Mouse (Mus musculus) layer of hippocampus, postnatal 25 days (tissue): ENCODE results near the gene Cfap43. TPM values are rescaled to one million over a fixed set of nuclear protein-coding genes. Genes with fewer than 3 reads are reported as not detected.

Experiments used
- microRNA-seq, 2 experiments: library from miRNA; unstranded; fragments of <30 nt; microRNA quantifications; one replicate each; pipeline ENCODE4 v1.2.0; 2021
- total RNA-seq, 2 experiments: library from RNA; stranded (reverse); gene quantifications; 2 replicates each; pipeline ENCODE4 v1.2.3; 2021

Gene Cfap43
- total RNA-seq, 2 experiments from 2014 or later: 0.74 to 1.3 TPM

Small RNAs within 50 kb of the gene (microRNA-seq; reads per million reads assigned to microRNA genes)
- 0 reads per million in 2 experiments for gene Gm22240
- 0 reads per million in 2 experiments for gene Mir8090

Other genes starting within 250 kb of the Cfap43 start
- under 1 TPM in 1 of 2 experiments, not detected in 1; 0.15 TPM for gene Col17a1, start 227.2 kb downstream of the Cfap43 start, total RNA-seq
- gene Sfr1, start 187.6 kb downstream of the Cfap43 start, total RNA-seq: 100 to 1,000 TPM in 1 of 2 experiments, 10 to 100 TPM in 1; 98.3 to 103 TPM
- gene Gsto1, start 64.3 kb downstream of the Cfap43 start, total RNA-seq: 10 to 100 TPM; 55.2 to 63.5 TPM
- gene Gsto2, start 53.8 kb downstream of the Cfap43 start, total RNA-seq: 1 to 10 TPM; 2.2 to 2.4 TPM
- gene Itprip, start within 50 bp of the Cfap43 start, total RNA-seq: 1 to 10 TPM; 1.0 to 1.2 TPM
- under 1 TPM; 0.39 to 0.59 TPM for gene Cfap58, start 18.4 kb upstream of the Cfap43 start, total RNA-seq